Mouse (Mus musculus) intestine, embryonic 14.5 days (tissue): ENCODE measurements around the gene Cemip. TPM values are rescaled to one million over a fixed set of nuclear protein-coding genes. Genes with fewer than 3 reads are reported as not detected.

Experiments used
- ATAC-seq: fragments of 200-750 bp; cut with Nextera tagmentation; replicated peaks from 2 replicates; pipeline ENCODE4 v1.8.0; 2017; ENCODE audit warnings: low read depth, moderate number of reproducible peaks, moderate TSS enrichment, moderate library complexity; ENCODE audit not compliant: low FRiP score, low TSS enrichment
- DNase-seq: peaks from one replicate; pipeline ENCODE4 v3.0.0-alpha.2; 2018; ENCODE audit warnings: low spot score
- H3K27ac ChIP-seq: fragments of 300-500 bp; sonication (generic); 2 replicates; pipeline ENCODE4 v1.5.1; 2014; ENCODE audit warnings: low read depth, mild to moderate bottlenecking, control low read depth
- H3K27me3 ChIP-seq: fragments of 300-500 bp; sonication (generic); replicated peaks from 2 replicates; pipeline ENCODE4 v1.6.1; 2014; ENCODE audit warnings: low read length, control low read depth; ENCODE audit not compliant: control insufficient read depth, insufficient read depth
- H3K36me3 ChIP-seq: fragments of 300-500 bp; sonication (generic); 2 replicates; pipeline ENCODE4 v1.6.1; 2014; ENCODE audit warnings: low read length, control low read depth; ENCODE audit not compliant: control insufficient read depth, insufficient read depth
- H3K4me1 ChIP-seq: fragments of 300-500 bp; sonication (generic); replicated peaks from 2 replicates; pipeline ENCODE4 v1.6.1; 2014; ENCODE audit warnings: low read length, control low read depth, mixed read lengths; ENCODE audit not compliant: control insufficient read depth, insufficient read depth
- H3K4me2 ChIP-seq: fragments of 300-500 bp; sonication (generic); 2 replicates; pipeline ENCODE4 v1.6.1; 2014; ENCODE audit warnings: low read length
- H3K4me3 ChIP-seq: fragments of 300-500 bp; sonication (generic); 2 replicates; pipeline ENCODE4 v1.5.1; 2014; ENCODE audit warnings: low read depth, low read length, control low read depth, mixed read lengths
- H3K9ac ChIP-seq: fragments of 300-500 bp; sonication (generic); 2 replicates; pipeline ENCODE4 v1.6.1; 2014; ENCODE audit warnings: mild to moderate bottlenecking, low read length
- H3K9me3 ChIP-seq: fragments of 300-500 bp; sonication (generic); 2 replicates; pipeline ENCODE4 v1.6.1; 2016; ENCODE audit warnings: low read length, control low read depth; ENCODE audit not compliant: control insufficient read depth
- WGBS: fragments of 180-500 bp; shearing (Covaris S2); extraction: QIAGEN DNeasy Blood & Tissue Kit; methylation state at CpG from one replicate; pipeline ENCODE4 v1.1.7; 2014; 5-methylcytosine and 5-hydroxymethylcytosine counted together
- polyA plus RNA-seq: library from polyadenylated mRNA; unstranded; fragments of >200 nt; fragmentation: Nextera tagmentation; extraction: Ambion mirVana; gene quantifications from 2 replicates; pipeline ENCODE4 v1.2.1, GENCODE M21; 2014

The Cemip gene
- polyA plus RNA-seq, 1 experiment from 2014 or later = 0.49 TPM

GRCm38 (mm10) chr7:84051423-84051822 lies 34.9 kb downstream of the Cemip start:
- H3K27ac ChIP-seq = no peak overlapping the region
- H3K4me2 ChIP-seq = no peak overlapping the region
- no peaks in the 10 kb centered on the region for H3K9me3 ChIP-seq
- no peak overlapping the region for H3K9ac ChIP-seq
- DNase-seq = no peak
- no peaks in the 10 kb centered on the region for H3K4me1 ChIP-seq
- no peaks in the 10 kb centered on the region for H3K27me3 ChIP-seq
- WGBS = 77% methylated on average over 4 of the region's 4 CpGs
- ATAC-seq = no peak
- no peaks in the 10 kb centered on the region for H3K36me3 ChIP-seq
- H3K4me3 ChIP-seq = no peak overlapping the region

- Histone ChIP-seq H3K4me3 (no peak overlapping the region), H3K9ac (no peak overlapping the region), H3K27me3 (no peaks in the 10 kb centered on the region), H3K9me3 (no peaks in the 10 kb centered on the region), H3K4me1 (no peaks in the 10 kb centered on the region), H3K27ac (no peak overlapping the region), H3K36me3 (no peaks in the 10 kb centered on the region), H3K4me2 (no peak overlapping the region)
- ATAC-seq (no peak), DNase-seq (no peak)
- WGBS = 75% methylated on average over 4 of the region's 4 CpGs
These were observed 40.8 kb downstream of the Cemip start for GRCm38 (mm10) chr7:84045546-84045945.

- Histone ChIP-seq H3K36me3 (no peaks in the 10 kb centered on the region), H3K9ac (no peak overlapping the region), H3K4me1 (no peaks in the 10 kb centered on the region), H3K4me2 (no peak overlapping the region), H3K27me3 (no peaks in the 10 kb centered on the region), H3K27ac (no peak overlapping the region), H3K9me3 (no peaks in the 10 kb centered on the region), H3K4me3 (no peak overlapping the region)
- no peak for ATAC-seq
- DNase-seq = no peak
- WGBS = 78% methylated on average over 4 of the region's 4 CpGs
These were observed 41.6 kb downstream of the Cemip start for GRCm38 (mm10) chr7:84044581-84045290.

- no peaks in the 10 kb centered on the region for H3K36me3 ChIP-seq
- ATAC-seq (no peak), DNase-seq (no peak)
- H3K4me3 ChIP-seq = no peak overlapping the region
- H3K27ac ChIP-seq = no peak overlapping the region
- H3K4me2 ChIP-seq = no peak overlapping the region
- H3K27me3 ChIP-seq = no peaks in the 10 kb centered on the region
- H3K9me3 ChIP-seq = no peaks in the 10 kb centered on the region
- H3K4me1 ChIP-seq = no peaks in the 10 kb centered on the region
- H3K9ac ChIP-seq = no peak overlapping the region
- 54% methylated on average over 1 of the region's 1 CpGs for WGBS
These were observed 43.6 kb downstream of the Cemip start for GRCm38 (mm10) chr7:84042726-84043125.

- ATAC-seq = no peak
- Histone ChIP-seq H3K4me1 (no peaks in the 10 kb centered on the region), H3K9me3 (no peaks in the 10 kb centered on the region), H3K9ac (no peak overlapping the region), H3K27me3 (no peaks in the 10 kb centered on the region), H3K4me3 (no peak overlapping the region), H3K27ac (no peak overlapping the region), H3K36me3 (no peaks in the 10 kb centered on the region), H3K4me2 (no peak overlapping the region)
- WGBS = 69% methylated on average over 8 of the region's 8 CpGs
- DNase-seq = no peak
These were observed 46.3 kb downstream of the Cemip start for GRCm38 (mm10) chr7:84039856-84040522.

- no peak for ATAC-seq
- Histone ChIP-seq H3K4me1 (no peaks in the 10 kb centered on the region), H3K9me3 (no peaks in the 10 kb centered on the region), H3K4me3 (no peak overlapping the region), H3K36me3 (no peaks in the 10 kb centered on the region), H3K27me3 (no peaks in the 10 kb centered on the region), H3K27ac (no peak overlapping the region), H3K9ac (no peak overlapping the region), H3K4me2 (no peak overlapping the region)
- 90% methylated on average over 10 of the region's 10 CpGs for WGBS
- no peak for DNase-seq
These were observed 47.7 kb downstream of the Cemip start for GRCm38 (mm10) chr7:84038642-84039041.

GRCm38 (mm10) chr7:84032831-84033230 lies 53.5 kb downstream of the Cemip start:
- no peaks in the 10 kb centered on the region for H3K36me3 ChIP-seq
- H3K4me1 ChIP-seq = no peaks in the 10 kb centered on the region
- WGBS = 83% methylated on average over 1 of the region's 1 CpGs
- ATAC-seq = no peak
- H3K27ac ChIP-seq = no peak overlapping the region
- no peak overlapping the region for H3K9ac ChIP-seq
- no peaks in the 10 kb centered on the region for H3K27me3 ChIP-seq
- H3K4me2 ChIP-seq = no peak overlapping the region
- no peak overlapping the region for H3K4me3 ChIP-seq
- H3K9me3 ChIP-seq = no peaks in the 10 kb centered on the region
- DNase-seq = no peak

GRCm38 (mm10) chr7:84029120-84029771 lies 57.1 kb downstream of the Cemip start:
- Histone ChIP-seq H3K4me3 (no peak overlapping the region), H3K9ac (no peak overlapping the region), H3K4me1 (no peaks in the 10 kb centered on the region), H3K27me3 (no peaks in the 10 kb centered on the region), H3K36me3 (no peaks in the 10 kb centered on the region), H3K27ac (no peak overlapping the region), H3K4me2 (no peak overlapping the region), H3K9me3 (no peaks in the 10 kb centered on the region)
- DNase-seq (no peak), ATAC-seq (no peak)
- WGBS = 30% methylated on average over 3 of the region's 3 CpGs
